Mouse (Mus musculus): ENCODE data around the gene Camk1. TPM values are rescaled to one million over a fixed set of nuclear protein-coding genes. Genes with fewer than 3 reads are reported as not detected.

The Camk1 gene
- polyA plus RNA-seq, 1 experiment from 2014 or later, result 62.2 TPM

- peaks cover 29% of the 10 kb centered on the region for H3K27me3 ChIP-seq (ENCODE audit: control insufficient read depth, insufficient read depth, low read length)
- H3K9ac ChIP-seq (ENCODE audit: low read length), result no peak overlapping the region
- DNase-seq (ENCODE audit: low spot score), result no peak
- no peak for ATAC-seq (ENCODE audit: insufficient number of reproducible peaks, low FRiP score, low TSS enrichment, low read depth)
- H3K27ac ChIP-seq (replicated peaks; ENCODE audit: low read depth, low read length), result no peak overlapping the region
- H3K9me3 ChIP-seq (ENCODE audit: control insufficient read depth, low read length), result no peaks in the 10 kb centered on the region
- no peaks in the 10 kb centered on the region for H3K36me3 ChIP-seq (ENCODE audit: control insufficient read depth, insufficient read depth, low read length)
- WGBS, result 75% methylated on average over 4 of the region's 4 CpGs
- H3K4me1 ChIP-seq (ENCODE audit: control insufficient read depth, insufficient read depth, low read length), result peaks cover 2% of the 10 kb centered on the region; the same call in 1 of the 2 replicates
- no peak overlapping the region for H3K4me2 ChIP-seq (ENCODE audit: low read depth, severe bottlenecking)
- H3K4me3 ChIP-seq (ENCODE audit: low read depth, low read length), result no peak overlapping the region
Observed at GRCm38 (mm10) chr6:113287236-113287635, 56.5 kb downstream of the Camk1 start.

- Histone ChIP-seq H3K27me3 (ENCODE audit: control insufficient read depth, insufficient read depth, low read length) (peaks cover 35% of the 10 kb centered on the region), H3K4me3 (ENCODE audit: low read depth, low read length) (no peak overlapping the region), H3K9ac (ENCODE audit: low read length) (no peak overlapping the region), H3K9me3 (ENCODE audit: control insufficient read depth, low read length) (no peaks in the 10 kb centered on the region), H3K4me2 (ENCODE audit: low read depth, severe bottlenecking) (no peak overlapping the region), H3K27ac (replicated peaks; ENCODE audit: low read depth, low read length) (no peak overlapping the region), H3K36me3 (ENCODE audit: control insufficient read depth, insufficient read depth, low read length) (no peaks in the 10 kb centered on the region), H3K4me1 (ENCODE audit: control insufficient read depth, insufficient read depth, low read length) (peaks cover 3% of the 10 kb centered on the region; the same call in 1 of the 2 replicates)
- WGBS, result 71% methylated on average over 1 of the region's 1 CpGs
- no peak for ATAC-seq (ENCODE audit: insufficient number of reproducible peaks, low FRiP score, low TSS enrichment, low read depth)
- no peak for DNase-seq (ENCODE audit: low spot score)
Observed at GRCm38 (mm10) chr6:113286316-113286715, 57.5 kb downstream of the Camk1 start.

- Histone ChIP-seq H3K27ac (replicated peaks; ENCODE audit: low read depth, low read length) (no peak overlapping the region), H3K4me3 (ENCODE audit: low read depth, low read length) (no peak overlapping the region), H3K9me3 (ENCODE audit: control insufficient read depth, low read length) (no peaks in the 10 kb centered on the region), H3K9ac (ENCODE audit: low read length) (no peak overlapping the region), H3K27me3 (ENCODE audit: control insufficient read depth, insufficient read depth, low read length) (peaks cover 35% of the 10 kb centered on the region), H3K4me2 (ENCODE audit: low read depth, severe bottlenecking) (no peak overlapping the region), H3K4me1 (ENCODE audit: control insufficient read depth, insufficient read depth, low read length) (peaks cover 3% of the 10 kb centered on the region; the same call in 1 of the 2 replicates), H3K36me3 (ENCODE audit: control insufficient read depth, insufficient read depth, low read length) (peaks cover 3% of the 10 kb centered on the region; the same call in 1 of the 2 replicates)
- no peak for DNase-seq (ENCODE audit: low spot score)
- ATAC-seq (ENCODE audit: insufficient number of reproducible peaks, low FRiP score, low TSS enrichment, low read depth), result no peak
- 74% methylated on average over 3 of the region's 3 CpGs for WGBS
Observed at GRCm38 (mm10) chr6:113284931-113285330, 58.9 kb downstream of the Camk1 start.

Other genes with a start within 250 kb of the Camk1 start
- 0.58 and 0.65 TPM in 2 replicates for gene Lhfpl4, start 148.6 kb downstream of the Camk1 start, polyA plus RNA-seq (2014; fragmentation: Nextera tagmentation; extraction: Ambion mirVana)
- 41.8 and 47.2 TPM in 2 replicates for gene Mtmr14, start 106.1 kb downstream of the Camk1 start, polyA plus RNA-seq (2014; fragmentation: Nextera tagmentation; extraction: Ambion mirVana)
- gene Cpne9, start 61.7 kb downstream of the Camk1 start, polyA plus RNA-seq (2014; fragmentation: Nextera tagmentation; extraction: Ambion mirVana), result 0.11 TPM in 1 of 2 replicates, not detected in the other
- 26.4 and 29.2 TPM in 2 replicates for gene Brpf1, start 36.8 kb downstream of the Camk1 start, polyA plus RNA-seq (2014; fragmentation: Nextera tagmentation; extraction: Ambion mirVana)
- gene Ogg1, start 17.0 kb downstream of the Camk1 start, polyA plus RNA-seq (2014; fragmentation: Nextera tagmentation; extraction: Ambion mirVana), result 15.1 and 16.2 TPM in 2 replicates
- gene Tada3, start 33.9 kb upstream of the Camk1 start, polyA plus RNA-seq (2014; fragmentation: Nextera tagmentation; extraction: Ambion mirVana), result 52.6 and 53.7 TPM in 2 replicates
- 186 and 197 TPM in 2 replicates for gene Arpc4, start 34.1 kb upstream of the Camk1 start, polyA plus RNA-seq (2014; fragmentation: Nextera tagmentation; extraction: Ambion mirVana)
- gene Ttll3, start 45.3 kb upstream of the Camk1 start, polyA plus RNA-seq (2014; fragmentation: Nextera tagmentation; extraction: Ambion mirVana), result 2.1 and 3.0 TPM in 2 replicates
- gene Rpusd3, start 75.4 kb upstream of the Camk1 start, polyA plus RNA-seq (2014; fragmentation: Nextera tagmentation; extraction: Ambion mirVana), result 34.9 and 39.0 TPM in 2 replicates
- gene Cidec, start 91.8 kb upstream of the Camk1 start, polyA plus RNA-seq (2014; fragmentation: Nextera tagmentation; extraction: Ambion mirVana), result not detected in 2 replicates
- 71.0 and 76.1 TPM in 2 replicates for gene Jagn1, start 98.6 kb upstream of the Camk1 start, polyA plus RNA-seq (2014; fragmentation: Nextera tagmentation; extraction: Ambion mirVana)
- gene Il17re, start 114.5 kb upstream of the Camk1 start, polyA plus RNA-seq (2014; fragmentation: Nextera tagmentation; extraction: Ambion mirVana), result 1.2 and 1.5 TPM in 2 replicates
- gene Il17rc, start 127.4 kb upstream of the Camk1 start, polyA plus RNA-seq (2014; fragmentation: Nextera tagmentation; extraction: Ambion mirVana), result 2.4 and 3.2 TPM in 2 replicates
- 11.2 and 11.8 TPM in 2 replicates for gene Creld1, start 139.3 kb upstream of the Camk1 start, polyA plus RNA-seq (2014; fragmentation: Nextera tagmentation; extraction: Ambion mirVana)
- gene Prrt3, start 157.9 kb upstream of the Camk1 start, polyA plus RNA-seq (2014; fragmentation: Nextera tagmentation; extraction: Ambion mirVana), result 0.31 and 0.33 TPM in 2 replicates
- 74.5 and 74.8 TPM in 2 replicates for gene Emc3, start 187.7 kb upstream of the Camk1 start, polyA plus RNA-seq (2014; fragmentation: Nextera tagmentation; extraction: Ambion mirVana)
- 17.0 and 22.2 TPM in 2 replicates for gene Fancd2, start 187.7 kb upstream of the Camk1 start, polyA plus RNA-seq (2014; fragmentation: Nextera tagmentation; extraction: Ambion mirVana)